Mouse (Mus musculus): ENCODE measurements around the gene Jund. TPM values are rescaled to one million over a fixed set of nuclear protein-coding genes. Genes with fewer than 3 reads are reported as not detected.

Gene Jund
- total and polyA plus RNA-seq, 2 experiments from 2014 or later, result 49.5 to 322 TPM

DNA sequence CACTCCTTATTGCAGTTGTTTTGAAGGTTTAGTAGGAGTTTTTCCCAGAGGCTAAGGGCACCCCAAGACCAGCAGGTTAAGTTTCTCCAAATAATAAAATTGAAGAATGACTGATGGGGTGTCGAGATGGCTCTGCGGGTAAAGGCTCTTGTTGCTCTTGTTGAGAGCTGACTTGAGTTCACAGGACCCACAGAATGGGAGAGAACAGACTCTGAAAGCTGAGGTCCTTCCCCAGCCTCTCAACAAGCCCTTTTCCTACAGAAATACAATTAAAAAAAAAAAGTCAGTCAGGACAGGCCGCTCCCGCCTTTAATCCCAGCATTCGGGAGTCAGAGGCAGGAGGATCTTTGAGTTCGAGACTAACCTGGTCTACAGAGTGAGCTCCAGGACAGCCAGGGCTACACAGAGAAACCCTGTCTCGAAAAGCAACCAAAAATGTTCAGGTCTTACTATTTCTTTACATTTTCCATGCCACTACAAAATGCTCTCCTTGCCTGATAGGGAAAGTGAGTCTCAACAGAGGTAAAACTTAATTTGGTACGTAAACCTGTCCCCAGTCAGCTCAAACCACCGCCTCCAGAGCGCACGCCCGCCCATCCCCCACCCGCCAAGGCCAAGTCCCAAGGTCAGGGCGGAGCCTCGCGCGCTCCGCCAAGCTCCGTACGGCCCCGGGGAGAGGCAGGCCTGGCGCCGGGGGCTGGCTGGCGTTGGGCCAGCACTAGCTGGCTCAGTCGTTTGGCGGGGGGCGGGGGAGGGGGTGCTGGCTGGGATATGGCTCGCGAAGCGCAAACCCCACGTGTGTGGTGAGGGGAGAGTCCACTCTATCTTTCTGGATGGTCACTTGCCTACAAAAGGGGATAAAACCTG, 2.5 kb upstream of the Jund start:
- ATAC-seq (ENCODE audit: insufficient read depth, low read depth) (peak; percentile 22), DNase-seq (ENCODE audit: low spot score) (peak; percentile 92)
- TF ChIP-seq CTCF (IDR thresholded peaks at IDR 0.05; ENCODE audit: low read depth) (no peak), EP300 (IDR thresholded peaks at IDR 0.05; ENCODE audit: low read depth) (peak; percentile 92)
- Histone ChIP-seq H3K9me3 (replicated peaks; ENCODE audit: control insufficient read depth, low read length) (no peaks in the 10 kb centered on the region), H3K4me3 (ENCODE audit: low read depth, low read length) (peak overlapping the region; percentile 18; the same call in 1 of the 2 replicates), H3K36me3 (replicated peaks; ENCODE audit: control insufficient read depth, insufficient read depth, low read length) (no peaks in the 10 kb centered on the region), H3K4me2 (ENCODE audit: low read depth, low read length) (peak overlapping the region; percentile 53), H3K9ac (replicated peaks; ENCODE audit: low read depth, low read length) (peak overlapping the region; percentile 43), H3K4me1 (ENCODE audit: control insufficient read depth, insufficient read depth) (peaks cover 42% of the 10 kb centered on the region), H3K27me3 (ENCODE audit: control insufficient read depth, insufficient read depth, low read length) (no peaks in the 10 kb centered on the region), H3K27ac (ENCODE audit: low read depth) (peak overlapping the region; percentile 91)
- 3% methylated on average over 31 of the region's 31 CpGs for WGBS

DNA sequence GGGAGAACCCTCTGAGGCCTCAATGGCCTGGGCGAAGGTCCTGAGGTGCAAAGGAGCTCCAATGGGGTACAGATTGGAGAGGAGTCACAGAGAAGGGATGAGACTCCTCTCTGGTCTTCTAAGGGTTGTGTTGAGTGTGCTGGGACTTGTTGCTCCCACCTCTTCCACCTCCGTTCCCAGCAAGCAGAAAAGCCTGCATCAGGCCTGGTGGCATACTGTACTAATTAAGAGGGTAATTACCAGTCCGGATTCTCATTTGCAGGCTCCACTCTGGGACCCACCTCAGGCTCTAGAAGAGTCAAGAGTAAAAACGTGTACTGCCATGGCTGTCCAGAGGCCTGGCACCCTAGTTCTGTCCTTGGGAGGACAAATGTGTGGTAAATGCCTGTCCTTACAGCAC, 1.8 kb upstream of the Jund start:
- Histone ChIP-seq H3K9me3 (replicated peaks; ENCODE audit: control insufficient read depth, low read length) (no peaks in the 10 kb centered on the region), H3K27ac (ENCODE audit: low read depth) (peak overlapping the region; percentile 91), H3K9ac (replicated peaks; ENCODE audit: low read depth, low read length) (peak overlapping the region; percentile 43), H3K36me3 (replicated peaks; ENCODE audit: control insufficient read depth, insufficient read depth, low read length) (no peaks in the 10 kb centered on the region), H3K27me3 (ENCODE audit: control insufficient read depth, insufficient read depth, low read length) (no peaks in the 10 kb centered on the region), H3K4me3 (ENCODE audit: low read depth, low read length) (peak overlapping the region; percentile 18; the same call in 1 of the 2 replicates), H3K4me1 (ENCODE audit: control insufficient read depth, insufficient read depth) (peaks cover 40% of the 10 kb centered on the region), H3K4me2 (ENCODE audit: low read depth, low read length) (peak overlapping the region; percentile 53)
- DNase-seq (ENCODE audit: low spot score) (no peak), ATAC-seq (ENCODE audit: insufficient read depth, low read depth) (no peak)
- TF ChIP-seq EP300 (IDR thresholded peaks at IDR 0.05; ENCODE audit: low read depth) (no peak), CTCF (IDR thresholded peaks at IDR 0.05; ENCODE audit: low read depth) (no peak)
- 40% methylated on average over 4 of the region's 4 CpGs for WGBS

DNA sequence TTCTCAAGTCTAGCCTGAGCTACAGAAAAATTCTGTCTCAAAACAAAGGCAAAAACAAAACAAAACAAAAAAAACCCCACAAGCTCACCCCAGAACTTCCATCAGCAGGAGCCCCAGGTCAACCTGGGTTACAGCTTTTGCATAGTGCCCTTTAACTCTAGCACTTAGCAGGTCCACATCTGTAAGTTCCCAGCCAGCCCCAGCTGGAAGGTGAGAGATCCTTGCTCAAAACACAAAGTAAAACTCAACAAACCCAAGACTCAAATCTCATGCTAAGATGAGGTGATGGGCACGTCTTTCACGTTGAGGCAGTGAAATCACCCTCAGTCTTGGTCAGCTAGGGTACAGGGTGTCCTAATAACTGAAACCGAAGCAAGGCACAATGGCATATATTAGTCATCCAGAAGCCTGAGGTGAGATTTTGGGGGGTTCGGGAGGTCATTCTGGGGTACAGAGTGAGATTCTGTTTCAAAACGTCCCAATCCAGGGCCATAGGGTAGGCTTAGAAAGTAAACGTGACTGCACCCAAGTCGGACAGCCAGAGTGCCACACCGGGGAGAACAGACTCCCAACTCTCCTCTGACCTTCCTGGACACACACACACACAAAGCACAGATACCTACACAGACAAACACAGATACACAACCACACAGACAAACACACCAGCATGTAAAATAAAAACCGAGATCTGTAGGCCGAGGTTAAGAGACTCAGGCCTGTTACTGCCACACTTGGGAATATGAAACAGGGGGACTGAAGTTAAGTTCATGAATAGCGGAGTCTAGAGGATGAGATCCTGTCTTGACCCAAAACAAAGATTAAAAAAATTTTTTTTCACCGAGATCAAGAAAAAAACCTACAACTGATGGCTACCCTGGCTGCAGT, 1.1 kb upstream of the Jund start:
- Histone ChIP-seq H3K4me3 (ENCODE audit: low read depth, low read length) (peak overlapping the region; percentile 93; the same call in 1 of the 2 replicates), H3K9me3 (replicated peaks; ENCODE audit: control insufficient read depth, low read length) (no peaks in the 10 kb centered on the region), H3K9ac (replicated peaks; ENCODE audit: low read depth, low read length) (peak overlapping the region; percentile 62; the same call in 1 of the 2 replicates), H3K27ac (ENCODE audit: low read depth) (peak overlapping the region; percentile 91), H3K4me1 (ENCODE audit: control insufficient read depth, insufficient read depth) (peaks cover 41% of the 10 kb centered on the region), H3K4me2 (ENCODE audit: low read depth, low read length) (peak overlapping the region; percentile 70), H3K27me3 (ENCODE audit: control insufficient read depth, insufficient read depth, low read length) (no peaks in the 10 kb centered on the region), H3K36me3 (replicated peaks; ENCODE audit: control insufficient read depth, insufficient read depth, low read length) (no peaks in the 10 kb centered on the region)
- DNase-seq (ENCODE audit: low spot score) (no peak), ATAC-seq (ENCODE audit: insufficient read depth, low read depth) (no peak)
- TF ChIP-seq EP300 (IDR thresholded peaks at IDR 0.05; ENCODE audit: low read depth) (no peak), CTCF (IDR thresholded peaks at IDR 0.05; ENCODE audit: low read depth) (no peak)
- WGBS, result 63% methylated on average over 12 of the region's 12 CpGs

DNA sequence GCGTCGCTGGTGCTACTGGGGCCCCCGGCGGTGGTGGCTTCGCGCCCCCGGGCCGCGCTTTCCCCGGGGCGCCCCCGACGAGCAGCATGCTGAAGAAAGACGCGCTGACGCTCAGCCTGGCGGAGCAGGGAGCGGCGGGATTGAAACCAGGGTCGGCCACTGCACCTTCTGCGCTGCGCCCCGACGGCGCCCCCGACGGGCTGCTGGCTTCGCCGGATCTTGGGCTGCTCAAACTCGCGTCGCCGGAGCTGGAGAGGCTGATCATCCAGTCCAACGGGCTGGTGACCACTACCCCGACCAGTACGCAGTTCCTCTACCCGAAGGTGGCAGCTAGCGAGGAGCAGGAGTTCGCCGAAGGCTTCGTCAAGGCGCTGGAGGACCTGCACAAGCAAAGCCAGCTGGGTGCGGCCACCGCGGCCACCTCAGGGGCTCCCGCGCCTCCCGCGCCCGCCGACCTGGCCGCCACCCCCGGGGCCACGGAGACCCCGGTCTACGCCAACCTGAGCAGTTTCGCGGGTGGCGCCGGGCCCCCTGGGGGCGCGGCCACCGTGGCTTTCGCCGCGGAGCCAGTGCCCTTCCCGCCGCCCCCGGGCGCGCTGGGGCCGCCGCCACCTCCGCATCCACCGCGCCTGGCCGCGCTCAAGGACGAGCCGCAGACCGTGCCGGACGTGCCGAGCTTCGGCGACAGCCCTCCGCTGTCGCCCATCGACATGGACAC, 526 bp downstream of the Jund start:
- WGBS, result under 1% methylated on average over 79 of the region's 89 CpGs
- H3K4me1 ChIP-seq (ENCODE audit: control insufficient read depth, insufficient read depth), result peaks cover 43% of the 10 kb centered on the region

More for the DNA sequence above, 526 bp downstream of the Jund start:
- DNase-seq (ENCODE audit: low spot score) (no peak), ATAC-seq (ENCODE audit: insufficient read depth, low read depth) (peak; percentile 9; the same call in 1 of the 2 replicates)
- H3K4me2 ChIP-seq (ENCODE audit: low read depth, low read length), result peak overlapping the region; percentile 70
- H3K36me3 ChIP-seq (replicated peaks; ENCODE audit: control insufficient read depth, insufficient read depth, low read length), result no peaks in the 10 kb centered on the region
- H3K9me3 ChIP-seq (replicated peaks; ENCODE audit: control insufficient read depth, low read length), result no peaks in the 10 kb centered on the region
- no peaks in the 10 kb centered on the region for H3K27me3 ChIP-seq (ENCODE audit: control insufficient read depth, insufficient read depth, low read length)
- H3K9ac ChIP-seq (replicated peaks; ENCODE audit: low read depth, low read length), result peak overlapping the region; percentile 100
- H3K4me3 ChIP-seq (ENCODE audit: low read depth, low read length), result peak overlapping the region; percentile 93
- H3K27ac ChIP-seq (ENCODE audit: low read depth), result peak overlapping the region; percentile 99
- TF ChIP-seq CTCF (IDR thresholded peaks at IDR 0.05; ENCODE audit: low read depth), result 0 out of 2 replicates have a peak, but pooled peaks have one; percentile 6
- TF ChIP-seq EP300 (IDR thresholded peaks at IDR 0.05; ENCODE audit: low read depth), result no peak; the same call in 1 of the 2 replicates
